Mouse (Mus musculus): ENCODE measurements around the gene Senp8. TPM values are rescaled to one million over a fixed set of nuclear protein-coding genes. Genes with fewer than 3 reads are reported as not detected.

Gene Senp8
- polyA plus RNA-seq, 1 experiment from 2014 or later: 11.0 TPM

DNA sequence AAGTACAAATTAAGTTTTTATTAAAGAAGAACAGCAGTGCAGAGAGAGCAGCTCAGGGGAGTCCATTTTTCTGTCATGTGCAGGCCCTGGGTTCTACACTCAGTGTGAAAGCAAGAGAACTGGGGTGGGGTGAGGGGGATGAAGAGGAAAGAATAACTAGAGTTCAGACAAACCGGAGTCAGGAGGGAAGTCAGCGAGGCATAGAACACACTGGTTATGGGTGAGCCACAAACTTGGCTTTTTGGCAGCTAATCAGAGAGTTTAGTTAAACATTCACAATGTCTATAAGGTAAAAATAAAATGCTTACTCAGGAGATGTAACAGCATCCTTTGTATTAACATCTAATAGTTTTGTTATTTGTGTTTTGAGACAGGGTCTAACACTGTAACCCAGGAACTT lies 9.9 kb downstream of the Senp8 start:
- H3K4me1 ChIP-seq (replicated peaks): no peaks in the 10 kb centered on the region
- no peaks in the 10 kb centered on the region for H3K9me3 ChIP-seq
- no peak overlapping the region for H3K27ac ChIP-seq
- H3K4me2 ChIP-seq: no peak overlapping the region
- no peaks in the 10 kb centered on the region; the same call in 1 of the 2 replicates for H3K36me3 ChIP-seq
- no peak overlapping the region for H3K4me3 ChIP-seq (replicated peaks)
- no peak for ATAC-seq (ENCODE audit: insufficient number of reproducible peaks, insufficient read depth, low FRiP score, low TSS enrichment, low read depth)
- no peak overlapping the region for H3K9ac ChIP-seq (replicated peaks)
- H3K27me3 ChIP-seq: no peaks in the 10 kb centered on the region
- WGBS: 92% methylated on average over 2 of the region's 2 CpGs

DNA sequence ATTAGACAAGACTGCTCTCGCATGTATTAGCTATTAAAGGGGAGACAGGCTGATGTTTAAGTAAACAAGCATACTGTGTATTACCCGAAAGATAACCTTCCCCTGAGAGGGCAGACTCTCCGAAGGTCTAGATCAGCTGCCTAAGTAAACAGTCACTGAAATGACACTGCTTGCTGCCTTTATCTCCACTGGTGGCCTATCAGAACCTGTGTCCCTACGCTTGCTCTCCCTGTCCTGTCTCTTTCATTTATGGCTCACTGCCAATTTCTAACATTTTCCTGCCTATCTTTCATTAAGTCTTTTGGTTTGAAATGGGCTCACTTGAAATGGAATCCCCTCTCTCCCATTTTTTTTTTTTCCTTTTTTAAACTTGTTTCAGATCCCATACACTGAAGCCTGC lies 15.1 kb downstream of the Senp8 start:
- H3K4me2 ChIP-seq: no peak overlapping the region
- no peak overlapping the region for H3K9ac ChIP-seq (replicated peaks)
- H3K9me3 ChIP-seq: no peaks in the 10 kb centered on the region
- H3K27ac ChIP-seq: no peak overlapping the region
- H3K36me3 ChIP-seq: no peaks in the 10 kb centered on the region; the same call in 1 of the 2 replicates
- H3K27me3 ChIP-seq: no peaks in the 10 kb centered on the region
- WGBS: 61% methylated on average over 4 of the region's 4 CpGs
- no peak overlapping the region for H3K4me3 ChIP-seq (replicated peaks)
- H3K4me1 ChIP-seq (replicated peaks): no peaks in the 10 kb centered on the region
- no peak for ATAC-seq (ENCODE audit: insufficient number of reproducible peaks, insufficient read depth, low FRiP score, low TSS enrichment, low read depth)

DNA sequence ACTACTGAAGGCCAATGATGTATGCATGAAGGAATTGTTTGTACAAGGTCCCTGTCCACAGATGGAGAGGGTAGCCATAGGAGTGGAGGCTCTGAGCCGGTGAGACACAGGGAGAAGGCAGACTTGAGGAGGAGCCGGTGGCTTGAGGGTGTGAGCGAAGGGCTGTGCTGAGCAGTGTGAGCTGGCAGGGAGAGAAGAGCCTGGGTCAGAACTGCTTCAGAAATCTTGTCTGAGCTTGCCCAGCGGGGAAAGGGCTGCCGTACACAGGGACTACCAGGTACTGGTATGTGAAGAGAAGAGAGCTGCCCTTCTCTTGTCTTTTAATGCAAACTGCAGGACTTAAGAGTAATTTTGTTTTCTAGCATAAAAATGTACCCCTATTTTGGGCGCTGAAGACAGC lies 17.4 kb downstream of the Senp8 start:
- H3K4me2 ChIP-seq: no peak overlapping the region
- ATAC-seq (ENCODE audit: insufficient number of reproducible peaks, insufficient read depth, low FRiP score, low TSS enrichment, low read depth): no peak
- 66% methylated on average over 6 of the region's 6 CpGs for WGBS
- no peaks in the 10 kb centered on the region for H3K27me3 ChIP-seq
- H3K4me1 ChIP-seq (replicated peaks): no peaks in the 10 kb centered on the region
- no peaks in the 10 kb centered on the region for H3K9me3 ChIP-seq
- no peak overlapping the region for H3K4me3 ChIP-seq (replicated peaks)
- no peak overlapping the region for H3K9ac ChIP-seq (replicated peaks)
- no peaks in the 10 kb centered on the region; the same call in 1 of the 2 replicates for H3K36me3 ChIP-seq
- no peak overlapping the region for H3K27ac ChIP-seq

DNA sequence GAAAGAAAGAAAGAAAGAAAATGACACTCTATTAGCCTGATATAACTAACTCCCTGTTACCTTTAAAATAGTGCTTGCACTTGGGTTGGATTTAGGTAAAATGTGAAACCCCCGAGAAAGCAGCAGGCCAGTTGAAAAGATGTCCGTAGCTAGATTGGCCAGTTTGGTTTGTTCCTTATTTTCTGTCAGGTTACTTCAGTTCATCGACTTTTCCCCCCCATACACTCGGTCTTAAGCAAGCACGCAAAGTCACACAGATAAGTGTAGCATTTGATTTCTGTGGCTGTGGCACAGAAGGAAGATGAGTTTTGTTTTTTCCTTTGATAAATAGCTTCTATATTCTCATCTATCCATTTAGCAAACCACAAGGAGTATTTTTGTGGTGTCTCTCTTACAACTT lies 19.4 kb downstream of the Senp8 start:
- 93% methylated on average over 5 of the region's 5 CpGs for WGBS
- no peak overlapping the region for H3K9ac ChIP-seq (replicated peaks)
- H3K27ac ChIP-seq: no peak overlapping the region
- no peak for ATAC-seq (ENCODE audit: insufficient number of reproducible peaks, insufficient read depth, low FRiP score, low TSS enrichment, low read depth)
- no peak overlapping the region for H3K4me2 ChIP-seq
- no peaks in the 10 kb centered on the region for H3K9me3 ChIP-seq
- H3K4me3 ChIP-seq (replicated peaks): no peak overlapping the region
- no peaks in the 10 kb centered on the region for H3K36me3 ChIP-seq
- H3K4me1 ChIP-seq (replicated peaks): no peaks in the 10 kb centered on the region
- H3K27me3 ChIP-seq: no peaks in the 10 kb centered on the region

DNA sequence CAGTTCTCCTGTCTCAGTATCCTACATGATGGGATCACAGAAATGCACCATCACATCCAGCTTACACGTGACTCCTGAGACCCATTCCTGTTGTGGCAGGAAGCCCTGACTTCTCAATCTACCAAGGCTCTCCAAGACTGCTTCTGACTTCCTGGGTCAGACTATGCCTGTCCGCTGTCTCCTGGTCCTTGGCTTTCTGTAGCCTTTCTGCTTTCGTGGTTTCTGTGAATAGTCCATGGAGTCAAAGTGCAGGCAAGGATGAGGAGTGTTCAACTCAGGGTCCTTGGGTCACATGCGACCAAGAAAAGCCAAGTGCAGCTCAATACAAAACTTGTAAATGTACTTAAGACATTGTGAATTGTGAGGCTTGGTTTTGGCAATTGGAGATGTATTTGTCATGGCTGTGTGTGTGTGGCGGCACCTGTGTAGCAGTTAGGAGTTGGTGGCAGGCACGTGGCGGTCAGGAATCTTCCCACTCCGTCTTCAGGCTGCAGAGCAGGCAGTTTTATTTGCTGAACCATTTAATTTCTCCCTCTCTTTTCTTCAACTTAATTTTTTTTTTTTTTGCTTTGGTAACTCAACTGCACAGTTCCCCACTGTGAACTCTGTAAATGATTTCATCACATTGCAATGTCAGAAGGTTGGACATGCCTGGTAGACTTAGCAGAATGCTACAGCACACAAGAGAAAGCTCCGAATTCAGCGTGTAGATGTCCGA lies 22.8 kb downstream of the Senp8 start:
- H3K4me2 ChIP-seq: no peak overlapping the region
- no peaks in the 10 kb centered on the region for H3K9me3 ChIP-seq
- no peak for ATAC-seq (ENCODE audit: insufficient number of reproducible peaks, insufficient read depth, low FRiP score, low TSS enrichment, low read depth)
- peaks cover 12% of the 10 kb centered on the region for H3K4me1 ChIP-seq (replicated peaks)
- H3K9ac ChIP-seq (replicated peaks): no peak overlapping the region
- H3K4me3 ChIP-seq (replicated peaks): no peak overlapping the region
- WGBS: 85% methylated on average over 11 of the region's 11 CpGs
- no peak overlapping the region for H3K27ac ChIP-seq
- no peaks in the 10 kb centered on the region for H3K36me3 ChIP-seq
- H3K27me3 ChIP-seq: no peaks in the 10 kb centered on the region

DNA sequence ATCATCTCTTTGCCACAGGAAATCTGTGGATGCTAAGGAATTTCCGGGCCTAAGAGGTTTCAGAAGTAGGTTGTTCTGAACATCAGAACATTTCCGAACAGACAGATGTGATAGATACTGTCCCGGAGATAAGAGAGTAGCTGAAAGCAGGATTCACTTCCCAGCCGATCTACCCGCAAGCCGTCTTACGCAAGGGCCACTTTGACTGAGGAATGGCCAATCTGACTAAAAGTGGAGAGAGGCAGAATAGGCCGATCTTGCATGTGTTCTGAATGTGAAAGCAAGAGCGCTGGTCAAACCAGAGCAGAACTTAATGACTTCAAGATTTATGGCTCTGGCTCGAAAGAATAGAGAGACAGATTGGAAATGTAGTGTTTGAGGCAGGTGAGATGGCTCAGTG lies 25.0 kb downstream of the Senp8 start:
- no peak overlapping the region for H3K27ac ChIP-seq
- no peak overlapping the region for H3K4me3 ChIP-seq (replicated peaks)
- H3K27me3 ChIP-seq: peaks cover 2% of the 10 kb centered on the region; the same call in 1 of the 2 replicates
- H3K4me2 ChIP-seq: no peak overlapping the region
- no peaks in the 10 kb centered on the region for H3K36me3 ChIP-seq
- H3K4me1 ChIP-seq (replicated peaks): peaks cover 12% of the 10 kb centered on the region
- ATAC-seq (ENCODE audit: insufficient number of reproducible peaks, insufficient read depth, low FRiP score, low TSS enrichment, low read depth): no peak
- H3K9ac ChIP-seq (replicated peaks): no peak overlapping the region
- H3K9me3 ChIP-seq: no peaks in the 10 kb centered on the region
- WGBS: 78% methylated on average over 10 of the region's 10 CpGs

DNA sequence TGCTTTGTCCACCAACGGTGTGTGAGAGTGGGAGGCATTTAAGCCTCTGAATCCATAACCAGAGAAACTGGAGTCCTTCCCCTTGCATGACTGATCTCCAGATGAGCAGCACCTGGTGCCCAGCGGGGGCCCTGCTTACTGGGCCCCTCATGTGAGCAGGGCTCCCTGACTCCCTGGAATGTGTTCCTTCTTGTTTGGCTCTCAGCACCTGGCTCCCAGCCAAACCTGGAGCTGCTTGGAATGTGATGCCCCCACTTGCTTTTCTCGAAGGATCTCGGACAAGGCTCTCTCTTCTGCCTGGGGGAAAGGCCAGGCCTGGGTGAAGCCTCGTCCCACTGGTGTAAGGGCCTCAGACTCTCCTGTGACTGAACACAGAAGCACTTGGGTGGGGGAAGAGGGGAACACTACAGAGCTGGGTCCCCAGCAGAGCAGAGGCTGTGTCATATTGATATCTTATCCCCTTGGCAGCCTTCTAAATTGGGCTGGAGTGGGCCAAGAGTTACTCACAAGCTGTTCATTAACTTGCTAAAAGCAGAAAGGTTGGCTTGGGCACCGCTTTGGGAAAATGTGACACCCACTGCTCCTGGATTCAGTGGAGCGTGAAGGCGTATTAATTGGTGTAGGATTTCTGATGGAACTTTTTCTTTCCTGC lies 26.6 kb downstream of the Senp8 start:
- ATAC-seq (ENCODE audit: insufficient number of reproducible peaks, insufficient read depth, low FRiP score, low TSS enrichment, low read depth): no peak
- Histone ChIP-seq H3K4me3 (replicated peaks) (no peak overlapping the region), H3K4me1 (replicated peaks) (peaks cover 12% of the 10 kb centered on the region), H3K36me3 (no peaks in the 10 kb centered on the region), H3K9ac (replicated peaks) (no peak overlapping the region), H3K9me3 (no peaks in the 10 kb centered on the region), H3K27ac (peak overlapping the region; percentile 75), H3K4me2 (0 out of 2 replicates have a peak overlapping the region, but pooled peaks have one; percentile 44), H3K27me3 (peaks cover 2% of the 10 kb centered on the region; the same call in 1 of the 2 replicates)
- 59% methylated on average over 8 of the region's 8 CpGs for WGBS

DNA sequence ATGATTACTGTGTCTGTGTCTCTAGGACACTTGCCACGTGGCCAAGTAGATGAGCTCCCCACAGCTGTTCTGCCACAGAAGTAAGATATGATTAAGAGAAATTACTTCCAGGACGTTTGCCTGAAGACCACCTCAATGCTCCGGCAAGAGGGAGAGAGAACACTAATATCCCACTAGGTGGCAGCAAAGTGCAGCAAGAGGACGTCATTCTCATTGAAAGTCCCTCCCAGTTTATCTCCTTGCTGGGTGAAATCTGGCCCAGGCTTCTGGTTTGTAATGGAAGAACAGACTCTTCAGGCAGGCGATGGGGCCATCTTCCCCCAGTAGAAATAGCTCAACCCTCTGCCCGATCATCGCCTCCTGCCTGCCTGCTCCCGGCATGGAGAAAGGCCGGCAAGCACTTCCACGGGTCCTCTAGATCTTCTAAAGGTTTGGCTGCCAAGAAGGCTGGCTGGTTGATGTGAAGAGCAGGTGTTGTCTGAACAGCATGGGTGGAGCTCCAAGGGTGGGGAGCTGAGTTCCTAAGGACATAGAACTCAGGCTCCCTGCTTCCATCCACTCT lies 27.3 kb downstream of the Senp8 start:
- H3K27ac ChIP-seq: peak overlapping the region; percentile 75
- no peaks in the 10 kb centered on the region for H3K9me3 ChIP-seq
- H3K9ac ChIP-seq (replicated peaks): no peak overlapping the region
- H3K4me3 ChIP-seq (replicated peaks): no peak overlapping the region
- H3K4me1 ChIP-seq (replicated peaks): peaks cover 12% of the 10 kb centered on the region
- peaks cover 2% of the 10 kb centered on the region; the same call in 1 of the 2 replicates for H3K27me3 ChIP-seq
- H3K4me2 ChIP-seq: peak overlapping the region; percentile 44
- no peak for ATAC-seq (ENCODE audit: insufficient number of reproducible peaks, insufficient read depth, low FRiP score, low TSS enrichment, low read depth)
- H3K36me3 ChIP-seq: no peaks in the 10 kb centered on the region
- 18% methylated on average over 10 of the region's 10 CpGs for WGBS

DNA sequence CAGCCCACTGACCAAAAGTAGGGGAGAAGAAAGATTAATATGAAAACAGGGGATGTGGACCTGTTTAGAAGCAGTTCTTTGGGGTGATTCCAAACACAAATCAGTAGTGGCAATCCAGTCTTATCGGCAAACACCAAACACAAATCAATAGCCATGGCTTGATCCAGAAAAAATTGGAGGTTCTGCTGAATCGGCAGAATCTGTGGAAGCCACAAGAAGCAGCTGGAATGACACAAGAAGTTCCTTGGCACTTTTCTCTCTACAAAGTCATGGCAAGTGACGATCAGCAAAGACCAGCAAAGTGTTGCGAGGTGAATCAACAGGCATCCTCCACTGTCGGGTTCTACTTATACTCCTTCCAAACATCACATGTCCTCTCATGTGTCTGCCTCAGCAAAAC lies 29.4 kb downstream of the Senp8 start:
- no peak for ATAC-seq (ENCODE audit: insufficient number of reproducible peaks, insufficient read depth, low FRiP score, low TSS enrichment, low read depth)
- Histone ChIP-seq H3K36me3 (no peaks in the 10 kb centered on the region), H3K4me2 (no peak overlapping the region), H3K4me1 (replicated peaks) (peaks cover 12% of the 10 kb centered on the region), H3K27ac (no peak overlapping the region), H3K4me3 (replicated peaks) (no peak overlapping the region), H3K9ac (replicated peaks) (no peak overlapping the region), H3K27me3 (peaks cover 2% of the 10 kb centered on the region; the same call in 1 of the 2 replicates), H3K9me3 (no peaks in the 10 kb centered on the region)
- WGBS: 85% methylated on average over 5 of the region's 5 CpGs

DNA sequence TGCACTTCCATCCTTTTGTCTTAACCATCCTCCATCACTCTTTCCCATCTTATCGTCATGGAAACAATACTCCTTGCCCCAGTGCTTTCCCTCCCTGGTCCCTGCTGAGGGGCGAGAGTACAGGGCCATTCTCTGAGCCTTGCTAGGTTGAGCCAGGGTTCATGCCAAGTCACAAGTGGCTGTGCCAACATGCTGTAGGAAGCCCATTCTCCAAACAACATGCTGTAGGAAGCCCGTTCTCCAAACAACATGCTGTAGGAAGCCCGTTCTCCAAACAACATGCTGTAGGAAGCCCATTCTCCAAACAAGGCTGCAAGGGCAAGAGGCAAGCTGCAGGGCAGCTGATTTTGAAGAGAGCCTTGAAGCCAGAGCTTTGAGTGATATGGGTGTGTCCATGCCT lies 32.3 kb downstream of the Senp8 start:
- H3K4me3 ChIP-seq (replicated peaks): no peak overlapping the region
- no peak overlapping the region for H3K9ac ChIP-seq (replicated peaks)
- H3K4me2 ChIP-seq: no peak overlapping the region
- no peak overlapping the region for H3K27ac ChIP-seq
- 87% methylated on average over 4 of the region's 4 CpGs for WGBS
- H3K36me3 ChIP-seq: no peaks in the 10 kb centered on the region
- H3K4me1 ChIP-seq (replicated peaks): peaks cover 1% of the 10 kb centered on the region
- H3K9me3 ChIP-seq: no peaks in the 10 kb centered on the region
- no peak for ATAC-seq (ENCODE audit: insufficient number of reproducible peaks, insufficient read depth, low FRiP score, low TSS enrichment, low read depth)
- H3K27me3 ChIP-seq: peaks cover 2% of the 10 kb centered on the region; the same call in 1 of the 2 replicates

DNA sequence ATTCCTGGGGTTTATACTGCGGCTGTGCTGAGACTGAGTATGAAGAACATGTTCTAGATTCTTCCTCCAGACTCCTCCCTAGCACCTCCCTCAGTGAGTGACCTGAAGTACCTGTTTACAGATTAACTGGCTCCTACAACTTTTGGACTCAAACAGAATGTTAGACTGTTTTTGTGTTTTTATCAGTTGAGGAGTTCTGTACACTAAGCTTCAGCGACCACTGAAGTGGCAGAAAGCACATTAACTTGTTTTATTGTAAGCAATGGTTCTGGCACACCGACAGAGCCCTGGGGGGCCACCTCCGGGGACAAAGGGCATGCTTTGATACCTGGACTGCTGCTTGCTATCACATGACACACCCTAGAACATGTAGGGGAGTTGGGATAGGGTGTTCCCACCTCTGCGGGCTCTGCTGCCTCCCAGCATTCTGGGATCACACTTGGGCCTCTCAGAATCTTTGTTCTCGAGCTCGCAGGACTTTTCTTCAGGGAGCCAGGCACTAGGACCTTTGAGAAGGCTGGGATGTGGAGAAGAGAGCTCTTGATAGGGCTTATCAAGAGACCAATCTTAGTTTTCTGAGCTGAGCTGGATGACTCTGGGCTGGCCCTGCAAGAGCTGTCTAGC lies 34.1 kb downstream of the Senp8 start:
- Histone ChIP-seq H3K36me3 (no peaks in the 10 kb centered on the region), H3K9ac (replicated peaks) (no peak overlapping the region), H3K4me2 (no peak overlapping the region), H3K4me1 (replicated peaks) (no peaks in the 10 kb centered on the region), H3K27me3 (no peaks in the 10 kb centered on the region), H3K9me3 (no peaks in the 10 kb centered on the region), H3K4me3 (replicated peaks) (no peak overlapping the region), H3K27ac (no peak overlapping the region)
- WGBS: 76% methylated on average over 7 of the region's 7 CpGs
- no peak for ATAC-seq (ENCODE audit: insufficient number of reproducible peaks, insufficient read depth, low FRiP score, low TSS enrichment, low read depth)
